Mouse (Mus musculus) forebrain, embryonic 12.5 days (tissue): ENCODE results near the gene Isl2. TPM values are rescaled to one million over a fixed set of nuclear protein-coding genes. Genes with fewer than 3 reads are reported as not detected.

Source experiments
- ATAC-seq: fragments of 200-750 bp; cut with Nextera tagmentation; 2 replicates; pipeline ENCODE4 v1.8.0; 2017; ENCODE audit warnings: moderate TSS enrichment; ENCODE audit not compliant: low FRiP score
- H3K27ac ChIP-seq: fragments of 300-500 bp; sonication (generic); 2 replicates; pipeline ENCODE4 v1.5.1; 2016; ENCODE audit warnings: mild to moderate bottlenecking
- H3K27me3 ChIP-seq: fragments of 300-500 bp; sonication (generic); 2 replicates; pipeline ENCODE4 v1.6.1; 2016; ENCODE audit warnings: mild to moderate bottlenecking
- H3K36me3 ChIP-seq: fragments of 300-500 bp; sonication (generic); replicated peaks from 2 replicates; pipeline ENCODE4 v1.6.1; 2016; ENCODE audit warnings: mild to moderate bottlenecking
- H3K4me1 ChIP-seq: fragments of 300-500 bp; sonication (generic); 2 replicates; pipeline ENCODE4 v1.6.1; 2016
- H3K4me2 ChIP-seq: fragments of 300-500 bp; sonication (generic); 2 replicates; pipeline ENCODE4 v1.6.1; 2016; ENCODE audit warnings: mild to moderate bottlenecking, moderate library complexity
- H3K4me3 ChIP-seq: fragments of 300-500 bp; sonication (generic); replicated peaks from 2 replicates; pipeline ENCODE4 v1.5.1; 2016; ENCODE audit warnings: mild to moderate bottlenecking
- H3K9ac ChIP-seq: fragments of 300-500 bp; sonication (generic); 2 replicates; pipeline ENCODE4 v1.6.1; 2016; ENCODE audit warnings: mild to moderate bottlenecking
- H3K9me3 ChIP-seq: fragments of 300-500 bp; sonication (generic); 2 replicates; pipeline ENCODE4 v1.6.1; 2016
- WGBS: fragments of 180-500 bp; shearing (Covaris S2); methylation state at CpG from one replicate; pipeline ENCODE4 v1.1.7; 2016; 5-methylcytosine and 5-hydroxymethylcytosine counted together
- polyA plus RNA-seq: library from polyadenylated mRNA; unstranded; fragments of >200 nt; fragmentation: Nextera tagmentation; extraction: Ambion mirVana; gene quantifications from 2 replicates; pipeline ENCODE4 v1.2.1, GENCODE M21; 2016

Isl2 gene
- polyA plus RNA-seq, 1 experiment from 2014 or later, result 0.73 TPM

DNA sequence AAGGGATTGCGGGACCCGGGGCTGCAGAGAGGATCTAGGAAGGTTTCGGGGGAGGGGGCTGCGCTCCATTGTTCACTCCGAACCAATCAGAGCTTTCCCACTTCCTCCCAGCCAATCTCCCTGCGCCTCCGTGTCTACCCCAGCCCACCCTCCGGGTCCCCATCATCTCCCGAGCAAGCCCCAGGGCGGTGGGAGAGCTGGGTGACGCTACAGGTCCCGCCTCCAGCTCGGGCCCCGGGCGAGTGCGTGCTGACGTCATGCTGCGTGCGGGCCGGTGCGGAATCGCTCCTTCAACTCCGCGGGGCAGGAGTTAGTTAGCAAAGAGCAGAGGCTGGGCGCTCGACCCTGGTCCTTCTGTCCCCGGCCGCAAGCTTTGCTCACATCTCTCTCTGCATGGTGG is 2.4 kb downstream of the Isl2 start:
- H3K9me3 ChIP-seq, result no peaks in the 10 kb centered on the region
- H3K36me3 ChIP-seq, result no peaks in the 10 kb centered on the region
- H3K9ac ChIP-seq, result peak overlapping the region; percentile 42; the same call in 1 of the 2 replicates
- peak overlapping the region; percentile 74 for H3K4me2 ChIP-seq
- peaks cover 99% of the 10 kb centered on the region for H3K27me3 ChIP-seq
- H3K4me1 ChIP-seq, result peaks cover 50% of the 10 kb centered on the region
- under 1% methylated on average over 28 of the region's 28 CpGs for WGBS
- no peak overlapping the region for H3K27ac ChIP-seq
- H3K4me3 ChIP-seq, result peak overlapping the region; percentile 40
- ATAC-seq, result peak; percentile 97

DNA sequence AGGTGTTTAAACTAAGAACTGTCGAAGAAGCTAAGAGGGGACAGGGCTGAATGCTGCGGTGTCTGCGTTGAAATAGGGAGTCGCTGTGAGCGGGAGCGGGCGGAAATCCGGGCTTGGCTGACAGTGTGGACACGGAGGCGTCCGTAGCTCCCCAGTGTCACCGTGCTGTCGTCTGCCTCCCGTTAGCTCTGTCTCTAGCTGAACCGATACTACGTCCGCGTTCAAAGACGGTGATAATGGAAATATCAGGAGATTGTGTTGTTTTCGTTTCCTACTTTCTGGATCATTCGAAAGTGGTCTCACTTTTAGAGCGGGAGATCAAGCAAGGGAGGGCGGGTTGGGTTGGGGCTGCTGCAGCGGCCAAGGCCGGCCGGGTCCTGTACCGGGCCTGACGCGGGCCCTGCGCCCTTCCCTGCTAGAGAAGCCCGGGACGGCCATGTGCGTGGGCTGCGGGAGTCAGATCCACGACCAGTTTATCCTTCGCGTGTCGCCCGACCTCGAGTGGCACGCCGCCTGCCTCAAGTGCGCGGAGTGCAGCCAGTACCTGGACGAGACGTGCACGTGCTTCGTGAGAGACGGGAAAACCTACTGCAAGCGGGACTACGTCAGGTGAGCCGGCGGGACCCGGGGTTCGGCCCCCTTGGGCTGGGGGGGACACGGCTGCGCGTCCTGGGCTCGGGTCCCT is 3.4 kb downstream of the Isl2 start:
- H3K9ac ChIP-seq, result peak overlapping the region; percentile 42; the same call in 1 of the 2 replicates
- ATAC-seq, result no peak
- no peaks in the 10 kb centered on the region for H3K36me3 ChIP-seq
- no peaks in the 10 kb centered on the region for H3K9me3 ChIP-seq
- no peak overlapping the region for H3K27ac ChIP-seq
- H3K4me2 ChIP-seq, result peak overlapping the region; percentile 74
- 1% methylated on average over 59 of the region's 59 CpGs for WGBS
- peak overlapping the region; percentile 40 for H3K4me3 ChIP-seq
- peaks cover 99% of the 10 kb centered on the region for H3K27me3 ChIP-seq
- H3K4me1 ChIP-seq, result peaks cover 58% of the 10 kb centered on the region

DNA sequence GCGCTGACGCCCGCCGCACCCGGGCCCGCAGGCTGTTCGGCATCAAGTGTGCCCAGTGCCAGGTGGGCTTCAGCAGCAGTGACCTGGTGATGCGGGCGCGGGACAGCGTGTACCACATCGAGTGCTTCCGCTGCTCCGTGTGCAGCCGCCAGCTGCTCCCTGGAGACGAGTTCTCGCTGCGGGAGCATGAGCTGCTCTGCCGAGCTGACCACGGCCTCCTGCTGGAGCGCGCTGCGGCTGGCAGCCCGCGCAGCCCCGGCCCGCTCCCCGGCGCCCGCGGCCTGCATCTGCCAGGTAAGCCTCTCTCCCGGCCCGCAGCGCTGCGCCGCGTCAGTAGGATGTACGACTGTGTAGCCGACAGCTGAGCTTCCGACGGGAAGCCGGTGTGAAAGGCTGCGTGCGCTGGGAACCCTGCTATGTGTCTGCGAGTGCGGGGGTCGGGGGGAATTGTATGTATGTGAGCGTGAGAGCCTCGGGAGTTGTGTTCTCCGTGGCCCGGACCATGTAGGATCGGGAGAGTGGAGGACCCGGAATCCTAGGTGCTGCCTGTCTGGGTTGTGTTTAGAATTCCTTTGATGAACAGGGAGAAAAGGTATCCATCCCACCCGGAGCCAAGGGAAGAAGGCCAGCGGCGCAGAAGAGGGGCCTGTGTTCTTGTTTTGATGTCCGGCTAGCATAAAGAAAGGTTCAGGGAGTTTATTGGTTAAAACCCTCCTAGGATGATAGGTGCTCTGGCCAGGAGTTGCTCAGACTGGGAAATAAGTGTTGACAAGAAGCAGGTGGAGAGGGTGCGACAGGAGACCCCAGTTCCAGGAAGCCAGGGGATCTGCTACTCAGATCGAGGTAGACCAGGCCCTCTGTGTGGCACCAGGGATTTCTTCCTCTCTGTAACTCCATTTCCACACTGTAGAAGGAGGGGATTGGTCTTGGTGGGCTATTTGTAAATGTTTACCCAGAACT is 4.2 kb downstream of the Isl2 start:
- peaks cover 58% of the 10 kb centered on the region for H3K4me1 ChIP-seq
- H3K27me3 ChIP-seq, result peaks cover 96% of the 10 kb centered on the region
- peak overlapping the region; percentile 40 for H3K4me3 ChIP-seq
- no peaks in the 10 kb centered on the region for H3K9me3 ChIP-seq
- WGBS, result 1% methylated on average over 59 of the region's 59 CpGs
- ATAC-seq, result no peak
- no peak overlapping the region for H3K27ac ChIP-seq
- no peaks in the 10 kb centered on the region for H3K36me3 ChIP-seq
- peak overlapping the region; percentile 74 for H3K4me2 ChIP-seq
- H3K9ac ChIP-seq, result 0 out of 2 replicates have a peak overlapping the region, but pooled peaks have one; percentile 42

DNA sequence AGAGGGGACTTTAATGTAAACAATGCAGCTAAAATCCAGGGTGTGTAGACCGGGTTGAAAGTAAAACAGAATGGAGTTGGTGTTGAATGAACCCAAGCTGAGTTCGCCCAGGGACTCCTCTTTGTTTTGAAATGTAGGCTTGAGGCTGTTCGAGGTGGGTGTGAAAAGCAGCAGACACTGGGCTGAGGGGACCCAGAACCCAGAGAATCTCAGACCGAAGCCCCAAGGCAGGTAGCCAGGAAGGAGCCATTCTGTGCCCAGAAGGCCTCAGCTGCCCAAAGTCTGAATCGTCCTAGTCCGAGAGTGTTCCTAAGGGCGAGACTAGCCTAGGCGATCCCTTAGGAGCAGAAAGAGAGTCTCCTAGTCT is 4.8 kb downstream of the Isl2 start:
- H3K4me2 ChIP-seq, result peak overlapping the region; percentile 42; the same call in 1 of the 2 replicates
- 4% methylated on average over 8 of the region's 8 CpGs for WGBS
- no peak overlapping the region for H3K9ac ChIP-seq
- H3K27ac ChIP-seq, result no peak overlapping the region
- peaks cover 58% of the 10 kb centered on the region for H3K4me1 ChIP-seq
- no peak for ATAC-seq
- peaks cover 97% of the 10 kb centered on the region for H3K27me3 ChIP-seq
- H3K9me3 ChIP-seq, result no peaks in the 10 kb centered on the region
- no peaks in the 10 kb centered on the region for H3K36me3 ChIP-seq
- H3K4me3 ChIP-seq, result peak overlapping the region; percentile 26; the same call in 1 of the 2 replicates

DNA sequence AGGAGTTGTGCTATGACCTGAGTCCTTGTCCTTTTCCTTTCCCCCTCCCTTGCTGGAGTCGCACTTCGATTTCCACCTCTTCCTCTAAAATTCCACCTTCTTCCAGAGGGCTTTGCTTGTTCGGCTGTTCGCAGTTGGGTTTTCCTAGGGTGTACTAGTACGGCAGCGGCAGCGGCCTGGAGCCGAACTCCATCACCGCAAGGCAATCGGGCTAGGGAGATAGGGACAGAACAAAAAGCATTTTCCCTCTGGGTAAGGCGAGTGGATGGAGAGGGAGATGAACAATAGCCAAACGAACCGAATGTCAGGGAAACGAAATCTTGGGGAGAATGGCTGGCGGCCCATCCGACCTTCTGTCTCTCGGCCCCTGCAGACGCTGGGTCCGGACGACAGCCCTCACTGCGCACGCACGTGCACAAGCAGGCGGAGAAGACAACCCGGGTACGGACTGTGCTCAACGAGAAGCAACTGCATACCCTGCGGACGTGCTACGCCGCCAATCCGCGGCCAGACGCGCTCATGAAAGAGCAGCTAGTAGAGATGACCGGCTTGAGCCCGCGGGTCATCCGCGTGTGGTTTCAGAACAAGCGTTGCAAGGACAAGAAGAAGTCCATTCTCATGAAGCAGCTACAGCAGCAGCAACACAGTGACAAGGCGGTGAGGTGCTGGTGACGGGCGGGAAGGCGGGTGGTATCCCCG is 5.4 kb downstream of the Isl2 start:
- no peak for ATAC-seq
- Histone ChIP-seq H3K27ac (no peak overlapping the region), H3K9me3 (no peaks in the 10 kb centered on the region), H3K36me3 (no peaks in the 10 kb centered on the region), H3K9ac (0 out of 2 replicates have a peak overlapping the region, but pooled peaks have one; percentile 17), H3K4me3 (peak overlapping the region; percentile 26), H3K27me3 (peaks cover 97% of the 10 kb centered on the region), H3K4me1 (peaks cover 55% of the 10 kb centered on the region), H3K4me2 (peak overlapping the region; percentile 42)
- WGBS, result under 1% methylated on average over 46 of the region's 46 CpGs

DNA sequence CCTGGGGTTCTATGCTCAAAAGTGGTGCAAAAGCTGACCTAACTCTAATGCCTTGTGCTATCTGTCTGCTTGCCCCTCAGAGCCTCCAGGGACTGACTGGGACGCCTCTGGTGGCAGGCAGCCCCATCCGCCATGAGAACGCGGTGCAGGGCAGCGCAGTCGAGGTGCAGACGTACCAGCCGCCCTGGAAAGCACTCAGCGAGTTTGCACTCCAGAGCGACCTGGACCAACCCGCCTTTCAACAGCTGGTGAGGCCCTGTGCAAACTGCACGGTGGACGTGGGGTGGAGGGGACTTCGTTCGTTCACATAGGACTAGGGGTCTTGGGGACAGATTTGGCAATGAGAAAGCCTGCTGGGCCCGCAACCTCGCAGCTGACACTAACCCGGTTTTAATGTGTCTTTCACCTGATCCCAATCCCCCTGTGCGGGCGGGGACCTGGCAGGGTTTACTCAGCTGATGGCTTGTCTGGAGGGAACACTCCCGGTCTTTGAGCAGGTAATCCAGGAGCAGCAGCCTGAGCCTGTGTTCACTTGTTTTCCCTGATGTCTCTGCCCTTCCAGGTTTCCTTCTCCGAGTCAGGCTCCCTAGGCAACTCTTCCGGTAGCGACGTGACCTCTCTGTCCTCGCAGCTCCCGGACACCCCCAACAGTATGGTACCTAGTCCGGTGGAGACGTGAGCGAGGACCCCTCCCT is 6.5 kb downstream of the Isl2 start:
- H3K36me3 ChIP-seq, result no peaks in the 10 kb centered on the region
- peak overlapping the region; percentile 0; the same call in 1 of the 2 replicates for H3K4me3 ChIP-seq
- H3K9ac ChIP-seq, result no peak overlapping the region
- peaks cover 50% of the 10 kb centered on the region for H3K4me1 ChIP-seq
- no peak for ATAC-seq
- H3K27me3 ChIP-seq, result peaks cover 97% of the 10 kb centered on the region
- H3K9me3 ChIP-seq, result no peaks in the 10 kb centered on the region
- no peak overlapping the region for H3K27ac ChIP-seq
- 2% methylated on average over 30 of the region's 30 CpGs for WGBS
- no peak overlapping the region for H3K4me2 ChIP-seq

DNA sequence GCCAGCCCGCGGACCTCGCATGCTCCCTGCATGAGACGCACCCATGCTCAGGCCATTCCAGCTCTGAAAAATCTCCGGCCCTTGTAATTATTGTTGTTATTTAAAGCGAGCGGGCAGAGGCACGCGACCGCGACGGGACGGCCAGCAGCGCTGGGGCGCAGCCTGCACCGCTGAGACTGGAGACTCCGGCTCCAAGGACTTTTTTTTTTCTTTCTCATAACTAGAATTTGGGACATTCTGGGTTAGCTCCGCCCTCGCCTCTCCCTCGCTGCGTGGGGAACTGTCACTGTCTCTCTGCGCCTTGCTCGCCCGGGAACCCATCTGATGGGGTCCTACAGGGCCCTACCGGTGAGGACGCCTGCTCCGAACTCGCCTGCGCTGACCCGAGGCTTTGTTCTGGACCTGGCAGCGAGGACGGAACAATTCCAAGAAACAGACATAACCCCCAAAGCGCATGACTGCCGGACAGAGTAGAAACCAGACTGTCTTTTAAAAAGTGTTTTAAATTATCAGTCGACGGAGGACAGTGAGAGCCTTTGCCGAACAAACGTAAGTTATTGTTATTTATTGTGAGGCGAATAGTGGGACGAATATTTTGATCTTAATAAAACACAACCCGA is 7.2 kb downstream of the Isl2 start:
- no peak for ATAC-seq
- H3K9me3 ChIP-seq, result no peaks in the 10 kb centered on the region
- H3K27me3 ChIP-seq, result peaks cover 95% of the 10 kb centered on the region
- peak overlapping the region; percentile 0; the same call in 1 of the 2 replicates for H3K4me3 ChIP-seq
- H3K36me3 ChIP-seq, result no peaks in the 10 kb centered on the region
- WGBS, result 4% methylated on average over 41 of the region's 41 CpGs
- H3K9ac ChIP-seq, result no peak overlapping the region
- H3K4me2 ChIP-seq, result no peak overlapping the region; the same call in 1 of the 2 replicates
- H3K27ac ChIP-seq, result no peak overlapping the region
- peaks cover 45% of the 10 kb centered on the region for H3K4me1 ChIP-seq

DNA sequence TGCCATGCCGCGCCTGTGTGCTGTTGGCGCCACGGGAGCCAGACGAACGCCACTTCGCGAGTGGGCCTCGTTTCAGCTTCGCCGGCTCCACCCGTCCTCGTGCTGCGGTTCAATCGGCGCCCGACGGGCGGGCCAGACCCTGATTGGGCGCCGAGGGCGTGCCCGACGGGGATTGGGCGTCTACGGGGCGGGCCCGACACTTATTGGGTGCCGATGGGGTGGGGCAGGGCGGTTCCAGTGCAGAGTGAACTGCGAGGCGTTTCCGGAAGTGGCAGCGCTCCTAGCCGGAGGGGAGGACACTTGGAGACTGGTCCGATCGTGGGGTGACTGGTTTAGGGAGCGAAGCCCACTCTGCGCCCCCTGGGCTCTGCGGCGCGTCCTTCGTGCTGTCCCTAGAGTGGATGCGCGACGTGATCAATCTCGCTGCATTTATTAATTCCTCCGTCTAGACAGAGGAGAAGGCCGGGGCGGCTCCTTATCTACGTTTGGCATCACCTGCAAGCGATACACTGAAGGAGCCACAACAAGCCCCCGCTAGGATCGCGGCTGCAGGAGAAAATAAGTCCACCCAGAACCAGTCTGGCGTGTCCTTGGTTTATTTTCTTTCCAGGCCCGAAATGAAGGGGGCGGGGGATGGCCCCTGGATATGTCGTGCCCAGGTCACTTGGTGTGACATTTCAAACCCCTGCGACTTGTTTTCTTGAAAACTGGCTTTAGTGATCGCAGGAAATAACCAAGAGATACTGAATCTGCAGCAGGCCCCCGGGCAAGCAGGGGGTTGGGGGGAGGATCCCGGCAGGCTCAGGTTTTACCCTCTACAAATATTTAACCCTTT is 7.9 kb downstream of the Isl2 start:
- H3K4me3 ChIP-seq, result peak overlapping the region; percentile 30
- H3K9me3 ChIP-seq, result no peaks in the 10 kb centered on the region
- 2% methylated on average over 63 of the region's 63 CpGs for WGBS
- H3K4me1 ChIP-seq, result peaks cover 45% of the 10 kb centered on the region
- peaks cover 92% of the 10 kb centered on the region for H3K27me3 ChIP-seq
- no peak overlapping the region for H3K9ac ChIP-seq
- H3K36me3 ChIP-seq, result no peaks in the 10 kb centered on the region
- H3K4me2 ChIP-seq, result peak overlapping the region; percentile 44
- peak; percentile 42; the same call in 1 of the 2 replicates for ATAC-seq
- H3K27ac ChIP-seq, result no peak overlapping the region

DNA sequence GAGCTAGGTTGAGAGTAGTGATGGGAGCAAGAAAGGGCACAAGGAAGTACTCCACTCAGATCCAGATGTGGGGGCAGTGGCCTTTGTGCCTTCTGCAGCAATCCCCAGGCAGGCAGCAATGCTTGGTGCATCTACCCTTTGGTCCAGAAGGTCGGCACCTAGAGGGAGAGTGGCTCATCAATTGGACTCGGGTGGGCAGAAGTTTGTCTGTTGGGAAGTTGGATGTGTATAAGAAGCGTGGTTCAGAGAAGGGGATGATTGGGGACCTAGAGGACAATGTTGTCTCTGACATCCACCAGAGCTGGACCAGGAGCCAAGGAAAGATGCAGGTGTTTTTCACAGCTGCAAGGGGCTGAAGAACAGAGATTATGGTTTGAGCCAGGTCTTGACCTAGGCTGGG is 10.4 kb downstream of the Isl2 start:
- ATAC-seq, result no peak
- H3K9me3 ChIP-seq, result no peaks in the 10 kb centered on the region
- H3K4me3 ChIP-seq, result no peak overlapping the region
- H3K4me1 ChIP-seq, result peaks cover 27% of the 10 kb centered on the region
- no peak overlapping the region for H3K27ac ChIP-seq
- no peak overlapping the region for H3K4me2 ChIP-seq
- peaks cover 73% of the 10 kb centered on the region for H3K27me3 ChIP-seq
- no peaks in the 10 kb centered on the region for H3K36me3 ChIP-seq
- WGBS, result 9% methylated on average over 3 of the region's 3 CpGs
- no peak overlapping the region for H3K9ac ChIP-seq

DNA sequence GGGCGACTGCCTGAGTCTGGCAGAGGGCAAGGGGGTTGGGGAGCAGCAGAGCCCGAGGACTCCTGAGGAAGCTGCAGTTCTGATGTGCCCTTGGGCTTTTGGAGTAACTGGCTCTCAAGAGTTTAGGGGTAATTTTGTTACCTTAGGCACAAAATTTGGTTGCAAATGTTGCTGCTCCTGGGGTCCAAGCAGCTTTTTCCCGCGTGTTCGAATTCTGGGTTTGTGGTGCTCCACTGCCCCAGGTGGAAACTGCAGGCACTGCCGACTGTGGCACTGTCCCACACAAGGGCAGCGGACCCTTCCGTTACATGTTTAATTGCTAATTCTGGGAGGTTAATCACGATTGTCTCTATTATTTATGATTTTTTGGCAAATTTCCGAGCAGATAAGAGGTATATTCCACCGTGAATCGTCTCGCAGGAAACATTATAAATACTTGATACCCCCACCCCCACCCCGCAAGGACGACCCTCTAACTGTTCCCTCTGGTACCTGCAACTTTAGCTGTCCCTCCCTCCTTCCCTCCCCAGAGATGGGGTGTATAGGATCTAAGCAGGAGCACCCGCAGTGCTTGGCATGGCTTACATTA is 10.9 kb downstream of the Isl2 start:
- no peaks in the 10 kb centered on the region for H3K36me3 ChIP-seq
- no peak overlapping the region for H3K4me2 ChIP-seq
- no peak; the same call in 1 of the 2 replicates for ATAC-seq
- WGBS, result 2% methylated on average over 16 of the region's 16 CpGs
- H3K9ac ChIP-seq, result no peak overlapping the region
- no peak overlapping the region for H3K4me3 ChIP-seq
- no peaks in the 10 kb centered on the region for H3K9me3 ChIP-seq
- peaks cover 22% of the 10 kb centered on the region for H3K4me1 ChIP-seq
- H3K27ac ChIP-seq, result no peak overlapping the region
- H3K27me3 ChIP-seq, result peaks cover 67% of the 10 kb centered on the region
